Mouse (Mus musculus): ENCODE measurements around the gene Slc13a3. TPM values are rescaled to one million over a fixed set of nuclear protein-coding genes. Genes with fewer than 3 reads are reported as not detected.

The Slc13a3 gene
- polyA plus RNA-seq, 2 experiments, result 0.23 to 0.47 TPM

DNA sequence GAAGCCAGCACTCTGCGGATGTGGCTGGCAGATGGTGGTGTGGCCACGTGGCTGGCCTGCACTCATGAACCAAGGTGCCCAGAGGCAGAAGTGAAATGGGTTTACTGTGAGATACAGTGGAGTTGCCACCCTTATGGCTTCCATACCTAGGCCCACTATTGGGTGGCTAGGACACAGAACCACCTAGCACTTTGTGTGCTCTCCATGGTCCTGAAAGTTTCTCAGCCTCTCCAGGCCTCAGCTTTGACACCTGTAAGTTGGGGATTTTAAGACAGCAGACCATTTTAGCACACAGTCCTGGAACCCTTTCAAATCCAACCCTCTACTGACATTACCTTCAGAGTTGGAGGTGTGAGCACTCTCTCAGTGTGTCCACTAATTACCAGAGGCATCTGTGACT is 16.3 kb downstream of the Slc13a3 start:
- Histone ChIP-seq H3K36me3 (ENCODE audit: control insufficient read depth, insufficient read depth, low read length) (no peaks in the 10 kb centered on the region), H3K9me3 (ENCODE audit: control insufficient read depth, low read length) (no peaks in the 10 kb centered on the region), H3K4me1 (ENCODE audit: control insufficient read depth, insufficient read depth, low read length) (no peaks in the 10 kb centered on the region), H3K4me2 (replicated peaks; ENCODE audit: low read depth, low read length, severe bottlenecking) (no peak overlapping the region), H3K9ac (ENCODE audit: low read depth, low read length, severe bottlenecking) (no peak overlapping the region), H3K27me3 (ENCODE audit: control insufficient read depth, insufficient read depth, low read length) (no peaks in the 10 kb centered on the region), H3K27ac (replicated peaks; ENCODE audit: low read depth, low read length) (no peak overlapping the region), H3K4me3 (replicated peaks; ENCODE audit: low read length) (no peak overlapping the region)
- ATAC-seq (ENCODE audit: low FRiP score, low read depth) (no peak), DNase-seq (ENCODE audit: low spot score) (peak; percentile 73)
- WGBS, result 60% methylated on average over 2 of the region's 2 CpGs
- no peak for TF ChIP-seq POLR2A (IDR thresholded peaks at IDR 0.05; ENCODE audit: borderline replicate concordance, extremely low read depth, insufficient read depth, insufficient read length)

DNA sequence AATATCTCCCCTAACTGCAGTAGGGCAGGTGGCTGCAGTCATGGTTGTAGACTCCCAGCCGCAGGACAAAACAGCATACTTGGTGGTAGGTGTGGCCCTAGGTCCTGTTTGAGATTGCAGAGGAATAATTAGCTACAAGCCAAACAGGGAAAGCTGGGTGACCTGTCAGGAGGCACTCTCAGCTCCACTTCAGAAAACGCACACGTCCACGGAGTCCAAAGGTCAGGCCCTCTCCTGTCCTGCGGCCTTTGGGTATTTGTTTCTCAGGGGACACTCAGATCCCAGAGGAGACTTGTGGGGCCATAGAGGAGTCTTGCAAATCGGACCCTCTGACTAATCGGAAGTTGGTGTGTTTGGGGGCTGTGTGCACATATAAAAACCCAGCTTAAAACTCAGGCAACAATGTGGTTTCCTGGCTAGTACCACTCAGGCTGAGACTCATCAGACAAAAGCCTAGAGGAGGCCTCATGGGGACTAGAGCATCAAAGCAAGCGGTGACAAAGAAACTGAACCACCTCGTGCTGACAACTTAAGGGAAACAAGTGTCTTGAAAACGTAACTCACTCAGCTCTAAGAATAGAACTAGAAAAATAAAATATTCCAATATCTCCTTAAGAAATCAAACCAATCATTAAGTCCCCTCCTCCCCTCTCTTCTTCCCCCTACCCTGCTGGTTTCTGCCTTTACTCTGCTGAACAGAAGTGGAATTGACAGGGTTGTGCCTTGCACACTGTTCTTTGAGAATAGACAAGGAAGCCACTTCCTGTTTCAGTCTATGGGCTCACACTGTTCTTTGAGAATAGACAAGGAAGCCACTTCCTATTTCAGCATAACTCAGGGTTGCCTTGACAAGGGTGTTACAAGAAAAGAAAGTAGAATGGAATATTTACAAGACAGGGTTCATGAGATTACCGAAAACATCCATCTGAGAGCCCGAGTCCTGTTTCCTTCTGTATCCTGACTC is 20.0 kb downstream of the Slc13a3 start:
- DNase-seq (ENCODE audit: low spot score) (no peak), ATAC-seq (ENCODE audit: low FRiP score, low read depth) (no peak)
- H3K27me3 ChIP-seq (ENCODE audit: control insufficient read depth, insufficient read depth, low read length), result no peaks in the 10 kb centered on the region
- 86% methylated on average over 12 of the region's 12 CpGs for WGBS
- H3K9me3 ChIP-seq (ENCODE audit: control insufficient read depth, low read length), result no peaks in the 10 kb centered on the region
- H3K4me2 ChIP-seq (replicated peaks; ENCODE audit: low read depth, low read length, severe bottlenecking), result no peak overlapping the region
- H3K9ac ChIP-seq (ENCODE audit: low read depth, low read length, severe bottlenecking), result no peak overlapping the region
- no peak overlapping the region for H3K4me3 ChIP-seq (replicated peaks; ENCODE audit: low read length)
- no peak overlapping the region for H3K27ac ChIP-seq (replicated peaks; ENCODE audit: low read depth, low read length)
- no peaks in the 10 kb centered on the region for H3K36me3 ChIP-seq (ENCODE audit: control insufficient read depth, insufficient read depth, low read length)
- TF ChIP-seq POLR2A (IDR thresholded peaks at IDR 0.05; ENCODE audit: borderline replicate concordance, extremely low read depth, insufficient read depth, insufficient read length), result no peak
- no peaks in the 10 kb centered on the region for H3K4me1 ChIP-seq (ENCODE audit: control insufficient read depth, insufficient read depth, low read length)

GRCm38 (mm10) chr2:165448475-165448874 is 24.6 kb downstream of the Slc13a3 start:
- Histone ChIP-seq H3K4me3 (replicated peaks; ENCODE audit: low read length) (no peak overlapping the region), H3K36me3 (ENCODE audit: control insufficient read depth, insufficient read depth, low read length) (no peaks in the 10 kb centered on the region), H3K27ac (replicated peaks; ENCODE audit: low read depth, low read length) (no peak overlapping the region), H3K9me3 (ENCODE audit: control insufficient read depth, low read length) (no peaks in the 10 kb centered on the region), H3K27me3 (ENCODE audit: control insufficient read depth, insufficient read depth, low read length) (no peaks in the 10 kb centered on the region), H3K9ac (ENCODE audit: low read depth, low read length, severe bottlenecking) (no peak overlapping the region), H3K4me1 (ENCODE audit: control insufficient read depth, insufficient read depth, low read length) (no peaks in the 10 kb centered on the region), H3K4me2 (replicated peaks; ENCODE audit: low read depth, low read length, severe bottlenecking) (no peak overlapping the region)
- WGBS, result 80% methylated on average over 9 of the region's 9 CpGs
- no peak for DNase-seq (ENCODE audit: low spot score)
- TF ChIP-seq POLR2A (IDR thresholded peaks at IDR 0.05; ENCODE audit: borderline replicate concordance, extremely low read depth, insufficient read depth, insufficient read length), result no peak
- ATAC-seq (ENCODE audit: low FRiP score, low read depth), result no peak

- WGBS, result 82% methylated on average over 3 of the region's 3 CpGs
- no peak overlapping the region for H3K9ac ChIP-seq (ENCODE audit: low read depth, low read length, severe bottlenecking)
- no peak for ATAC-seq (ENCODE audit: low FRiP score, low read depth)
Measured at GRCm38 (mm10) chr2:165444861-165445260, 28.2 kb downstream of the Slc13a3 start.

GRCm38 (mm10) chr2:165442981-165443380 is 30.0 kb downstream of the Slc13a3 start:
- Histone ChIP-seq H3K4me3 (replicated peaks; ENCODE audit: low read length) (no peak overlapping the region), H3K4me2 (replicated peaks; ENCODE audit: low read depth, low read length, severe bottlenecking) (no peak overlapping the region), H3K27me3 (ENCODE audit: control insufficient read depth, insufficient read depth, low read length) (no peaks in the 10 kb centered on the region), H3K36me3 (ENCODE audit: control insufficient read depth, insufficient read depth, low read length) (no peaks in the 10 kb centered on the region), H3K4me1 (ENCODE audit: control insufficient read depth, insufficient read depth, low read length) (no peaks in the 10 kb centered on the region), H3K9me3 (ENCODE audit: control insufficient read depth, low read length) (no peaks in the 10 kb centered on the region), H3K9ac (ENCODE audit: low read depth, low read length, severe bottlenecking) (no peak overlapping the region), H3K27ac (replicated peaks; ENCODE audit: low read depth, low read length) (no peak overlapping the region)
- DNase-seq (ENCODE audit: low spot score) (no peak), ATAC-seq (ENCODE audit: low FRiP score, low read depth) (no peak)
- no peak for TF ChIP-seq POLR2A (IDR thresholded peaks at IDR 0.05; ENCODE audit: borderline replicate concordance, extremely low read depth, insufficient read depth, insufficient read length)
- WGBS, result 67% methylated on average over 10 of the region's 10 CpGs

More at GRCm38 (mm10) chr2:165444861-165445260, 28.2 kb downstream of the Slc13a3 start:
- TF ChIP-seq POLR2A (IDR thresholded peaks at IDR 0.05; ENCODE audit: borderline replicate concordance, extremely low read depth, insufficient read depth, insufficient read length), result no peak
- H3K36me3 ChIP-seq (ENCODE audit: control insufficient read depth, insufficient read depth, low read length), result no peaks in the 10 kb centered on the region
- H3K4me3 ChIP-seq (replicated peaks; ENCODE audit: low read length), result no peak overlapping the region
- no peaks in the 10 kb centered on the region for H3K9me3 ChIP-seq (ENCODE audit: control insufficient read depth, low read length)
- H3K4me1 ChIP-seq (ENCODE audit: control insufficient read depth, insufficient read depth, low read length), result no peaks in the 10 kb centered on the region
- H3K27me3 ChIP-seq (ENCODE audit: control insufficient read depth, insufficient read depth, low read length), result no peaks in the 10 kb centered on the region
- H3K27ac ChIP-seq (replicated peaks; ENCODE audit: low read depth, low read length), result no peak overlapping the region
- DNase-seq (ENCODE audit: low spot score), result no peak
- no peak overlapping the region for H3K4me2 ChIP-seq (replicated peaks; ENCODE audit: low read depth, low read length, severe bottlenecking)
